Mouse (Mus musculus): ENCODE data around the gene Mcts1. TPM values are rescaled to one million over a fixed set of nuclear protein-coding genes. Genes with fewer than 3 reads are reported as not detected.

The Mcts1 gene
- 10 to 100 TPM in 1 of 2 experiments, 1 to 10 TPM in 1; 4.2 to 20.3 TPM for polyA plus RNA-seq (2012; fragmentation: generic; extraction: Trizol)

DNA sequence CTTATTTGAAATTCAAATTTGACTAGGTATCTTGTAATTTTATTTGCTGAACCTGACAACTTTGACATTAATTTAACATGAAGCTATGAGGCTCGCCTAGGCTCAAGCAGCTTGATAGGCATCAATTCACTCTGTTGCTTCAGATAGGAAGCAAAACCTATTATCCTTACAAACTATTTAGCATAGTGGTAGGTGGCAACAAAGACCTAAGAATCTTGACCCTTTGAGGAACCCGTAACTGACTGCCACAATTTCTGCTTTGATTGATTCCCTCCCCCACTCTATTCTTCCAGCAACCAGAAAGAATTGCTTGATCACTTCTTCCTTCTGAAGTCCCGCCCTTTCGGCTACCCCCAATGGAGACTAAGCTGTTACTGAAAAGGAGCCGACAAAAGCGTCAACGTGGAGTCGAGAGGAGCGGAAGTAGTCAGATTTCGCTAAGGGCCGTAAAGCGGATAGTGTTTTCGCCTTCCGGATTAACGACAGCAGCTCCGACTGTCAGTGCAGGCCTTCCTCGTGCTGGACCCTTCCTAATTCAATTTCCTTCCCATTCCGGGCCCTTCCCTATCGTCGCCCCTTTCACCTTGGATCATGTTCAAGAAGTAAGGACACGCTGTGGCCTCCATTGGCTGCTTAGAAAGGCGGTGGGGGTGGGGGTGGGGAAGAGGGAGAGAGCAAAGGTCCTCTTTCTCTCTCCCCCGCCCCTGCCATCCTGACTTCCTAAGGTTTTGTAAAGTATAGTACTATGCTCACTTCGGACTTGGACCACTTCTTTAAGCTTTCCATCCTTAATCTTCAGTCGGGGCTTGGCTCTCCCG, at the start of gene Mcts1:
TSS of gene Mcts1 (plus strand) at position 402 of the 818 bp plus-strand sequence.

DNA sequence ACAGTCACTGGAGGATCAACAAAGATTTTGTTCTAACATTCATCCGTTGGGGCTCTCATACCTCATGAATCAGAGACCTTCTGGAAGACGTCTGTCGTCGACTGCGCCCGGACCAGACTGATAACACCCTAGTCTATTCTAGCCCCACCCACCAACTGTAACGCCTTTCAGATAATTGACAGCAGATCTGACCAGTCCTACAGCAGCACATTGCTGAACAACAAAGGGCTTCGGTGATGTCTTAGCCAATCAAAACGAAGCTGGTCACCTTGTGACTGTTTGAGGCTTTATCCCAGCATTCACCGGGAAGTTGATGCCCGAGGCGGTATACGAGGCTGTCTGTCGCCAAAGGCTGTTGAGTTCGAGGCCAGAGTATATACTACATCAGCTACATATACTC, 24.3 kb upstream of the Mcts1 start, which contains the start of gene Cul4b:
TSS of gene Cul4b (minus strand) at position 119 of the 400 bp plus-strand sequence.

DNA sequence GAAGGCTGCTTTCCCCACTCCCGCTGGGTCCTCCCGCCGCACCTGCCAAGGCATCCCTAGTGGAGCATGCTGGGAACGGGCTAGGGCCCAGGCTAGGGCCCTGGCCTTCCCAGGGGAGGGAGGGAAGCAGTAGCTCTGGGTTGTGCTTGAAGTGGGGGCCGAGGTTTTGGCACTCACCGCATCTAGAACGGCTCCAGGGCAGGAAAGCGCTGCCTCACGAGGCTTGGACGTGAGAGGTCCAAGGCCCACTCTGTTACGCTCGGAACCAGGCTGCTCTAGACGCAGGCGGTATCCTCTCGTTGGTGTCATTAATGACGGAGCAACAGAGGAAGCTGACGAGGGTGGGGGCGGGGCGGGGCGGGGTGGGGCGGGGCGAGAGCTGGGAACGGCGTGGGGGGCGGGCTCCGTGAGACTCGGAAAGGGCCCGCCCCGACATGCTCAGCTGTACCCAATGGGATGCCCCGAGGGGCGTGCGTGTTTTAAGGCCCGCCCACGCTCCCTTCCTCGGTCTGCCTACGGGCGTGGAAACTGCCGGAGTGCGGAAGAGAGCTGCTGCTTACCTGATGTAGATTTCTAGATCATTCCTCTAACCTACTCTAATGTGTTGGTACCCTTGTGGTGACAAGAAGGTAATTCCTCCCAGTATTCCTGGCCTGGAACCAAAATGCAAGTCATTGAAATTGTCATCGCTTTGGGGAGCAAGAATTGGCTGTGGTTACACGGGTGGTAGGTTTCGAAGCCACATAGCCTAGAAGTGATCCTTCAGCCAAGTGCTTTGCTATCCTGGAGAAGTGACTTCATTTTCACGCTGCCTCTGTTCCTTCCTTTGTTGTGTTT, 34.6 kb downstream of the Mcts1 start, which contains the start of gene C1galt1c1:
TSS of gene C1galt1c1 (minus strand) at position 287 of the 837 bp plus-strand sequence.

Other genes with a start within 250 kb of the Mcts1 start
- gene Lamp2, start 144.1 kb upstream of the Mcts1 start, polyA plus RNA-seq (2012; fragmentation: generic; extraction: Trizol): 10 to 100 TPM in 1 of 2 experiments, 1 to 10 TPM in 1; 4.3 to 68.2 TPM
- 1 to 10 TPM in 1 of 2 experiments, under 1 TPM in 1; 0.64 to 5.5 TPM for gene Cul4b, start 24.4 kb upstream of the Mcts1 start, polyA plus RNA-seq (2012; fragmentation: generic; extraction: Trizol)
- 1 to 10 TPM in 1 of 2 experiments, under 1 TPM in 1; 0.27 to 6.7 TPM for gene C1galt1c1, start 34.5 kb downstream of the Mcts1 start, polyA plus RNA-seq (2012; fragmentation: generic; extraction: Trizol)
- not detected for gene 6030498E09Rik, start 172.1 kb downstream of the Mcts1 start, polyA plus RNA-seq (2012; fragmentation: generic; extraction: Trizol)

Data from C3H10T1/2 (cell line).